Mouse (Mus musculus): ENCODE measurements around the gene Heatr4.
"Not testable (repeated sequence)": the region's sequence is repeated elsewhere in the genome, so short reads cannot be mapped to it uniquely, and the experiment has no call there.

GRCm38 (mm10) chr12:84028328-84028727, 43.7 kb upstream of the Heatr4 start:
- TF ChIP-seq CTCF (conservative IDR thresholded peaks at IDR 0.05; ENCODE audit: low read length); POU5F1 (IDR thresholded peaks at IDR 0.05; ENCODE audit: borderline replicate concordance, low read length); NANOG (IDR thresholded peaks at IDR 0.05; ENCODE audit: borderline replicate concordance, low read length): not testable (repeated sequence)

Data from E14TG2a.4 (cell line).